Mouse (Mus musculus): Measurements from ENCODE around the gene Pik3r5. TPM values are rescaled to one million over a fixed set of nuclear protein-coding genes. Genes with fewer than 3 reads are reported as not detected.

Pik3r5 gene
- polyA plus RNA-seq, 1 experiment from 2014 or later: 0.21 TPM

DNA sequence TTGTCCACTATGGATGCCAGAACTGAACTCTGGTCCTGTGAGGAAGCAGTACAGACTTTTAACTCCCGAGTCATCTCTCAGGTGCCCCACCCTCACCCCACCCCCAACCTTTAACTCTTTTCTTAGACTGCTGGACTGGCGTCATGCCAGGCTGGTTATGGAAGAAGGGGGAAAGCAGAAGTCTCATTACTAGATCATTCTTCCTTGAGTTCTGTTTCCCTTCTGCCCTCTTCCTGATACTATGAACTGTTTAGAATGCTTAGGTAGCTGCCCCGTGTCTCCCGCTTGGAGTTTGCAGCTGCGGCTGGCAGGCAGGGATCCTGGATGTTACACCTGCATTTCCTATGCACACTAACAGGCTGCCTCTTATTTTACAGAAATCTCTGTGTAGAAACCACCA, 87.9 kb downstream of the Pik3r5 start:
- TF ChIP-seq CTCF (IDR thresholded peaks at IDR 0.05; ENCODE audit: low read depth): no peak
- no peak overlapping the region for H3K4me2 ChIP-seq (ENCODE audit: low read length)
- DNase-seq (ENCODE audit: low spot score) (no peak), ATAC-seq (replicated peaks; ENCODE audit: low FRiP score, low read depth) (no peak)
- H3K27me3 ChIP-seq (ENCODE audit: insufficient read depth, low read length): no peaks in the 10 kb centered on the region
- no peaks in the 10 kb centered on the region for H3K9me3 ChIP-seq (replicated peaks; ENCODE audit: low read length)
- no peak overlapping the region for H3K4me3 ChIP-seq (replicated peaks; ENCODE audit: low read depth, low read length)
- no peak overlapping the region for H3K9ac ChIP-seq (ENCODE audit: low read depth, low read length)
- H3K27ac ChIP-seq: no peak overlapping the region
- no peaks in the 10 kb centered on the region for H3K36me3 ChIP-seq (ENCODE audit: insufficient read depth, low read length)
- 90% methylated on average over 5 of the region's 5 CpGs for WGBS
- no peaks in the 10 kb centered on the region for H3K4me1 ChIP-seq (replicated peaks; ENCODE audit: insufficient read depth, low read length)

DNA sequence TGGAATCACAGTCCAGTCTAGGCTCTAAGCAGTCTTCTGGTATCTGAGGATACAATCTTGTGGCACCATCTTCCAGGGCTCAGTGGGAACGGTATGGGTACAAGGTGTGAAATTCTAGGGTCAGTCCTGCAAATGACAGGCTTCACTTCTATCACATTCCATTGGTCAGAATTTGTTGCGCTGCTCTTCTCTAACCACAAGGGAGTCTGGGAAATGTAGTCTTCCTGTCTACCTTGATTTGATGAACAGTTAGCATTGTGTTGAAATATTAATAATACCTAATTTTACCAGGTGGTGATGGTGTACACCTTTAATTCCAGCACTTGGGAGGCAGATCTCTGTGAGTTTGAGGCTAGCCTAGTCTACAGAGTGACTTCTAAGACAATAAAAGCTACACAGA, 88.5 kb downstream of the Pik3r5 start:
- TF ChIP-seq CTCF (IDR thresholded peaks at IDR 0.05; ENCODE audit: low read depth): no peak
- no peak for DNase-seq (ENCODE audit: low spot score)
- no peak overlapping the region for H3K27ac ChIP-seq
- 78% methylated on average over 2 of the region's 2 CpGs for WGBS
- no peaks in the 10 kb centered on the region for H3K36me3 ChIP-seq (ENCODE audit: insufficient read depth, low read length)
- no peak for ATAC-seq (replicated peaks; ENCODE audit: low FRiP score, low read depth)
- H3K9ac ChIP-seq (ENCODE audit: low read depth, low read length): no peak overlapping the region
- H3K4me2 ChIP-seq (ENCODE audit: low read length): no peak overlapping the region
- H3K9me3 ChIP-seq (replicated peaks; ENCODE audit: low read length): no peaks in the 10 kb centered on the region
- no peaks in the 10 kb centered on the region for H3K27me3 ChIP-seq (ENCODE audit: insufficient read depth, low read length)
- no peak overlapping the region for H3K4me3 ChIP-seq (replicated peaks; ENCODE audit: low read depth, low read length)
- no peaks in the 10 kb centered on the region for H3K4me1 ChIP-seq (replicated peaks; ENCODE audit: insufficient read depth, low read length)

DNA sequence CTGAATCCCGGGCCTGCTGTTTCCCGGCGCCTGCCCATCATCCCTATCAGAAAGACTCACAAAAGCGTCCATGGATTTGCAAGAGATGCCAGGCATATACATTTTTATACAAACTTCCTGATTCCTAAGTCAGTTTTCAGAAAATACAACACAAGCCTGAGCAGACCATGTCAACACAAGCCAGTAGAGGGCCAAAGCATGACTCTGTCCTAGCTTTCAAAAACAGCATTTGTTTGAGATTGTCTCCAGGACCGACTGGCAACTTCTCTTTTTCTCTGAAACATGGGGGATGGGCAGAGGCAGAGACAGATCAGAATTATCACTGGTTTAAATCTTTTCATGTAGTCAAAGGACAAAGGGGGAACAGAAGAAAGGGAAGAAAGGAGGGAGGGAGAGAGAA, 89.4 kb downstream of the Pik3r5 start:
- 84% methylated on average over 5 of the region's 5 CpGs for WGBS
- Histone ChIP-seq H3K9ac (ENCODE audit: low read depth, low read length) (no peak overlapping the region), H3K27ac (no peak overlapping the region), H3K4me1 (replicated peaks; ENCODE audit: insufficient read depth, low read length) (no peaks in the 10 kb centered on the region), H3K4me3 (replicated peaks; ENCODE audit: low read depth, low read length) (no peak overlapping the region), H3K4me2 (ENCODE audit: low read length) (no peak overlapping the region), H3K9me3 (replicated peaks; ENCODE audit: low read length) (no peaks in the 10 kb centered on the region), H3K36me3 (ENCODE audit: insufficient read depth, low read length) (no peaks in the 10 kb centered on the region), H3K27me3 (ENCODE audit: insufficient read depth, low read length) (no peaks in the 10 kb centered on the region)
- DNase-seq (ENCODE audit: low spot score) (no peak), ATAC-seq (replicated peaks; ENCODE audit: low FRiP score, low read depth) (no peak)
- no peak; the same call in 1 of the 2 replicates for TF ChIP-seq CTCF (IDR thresholded peaks at IDR 0.05; ENCODE audit: low read depth)

DNA sequence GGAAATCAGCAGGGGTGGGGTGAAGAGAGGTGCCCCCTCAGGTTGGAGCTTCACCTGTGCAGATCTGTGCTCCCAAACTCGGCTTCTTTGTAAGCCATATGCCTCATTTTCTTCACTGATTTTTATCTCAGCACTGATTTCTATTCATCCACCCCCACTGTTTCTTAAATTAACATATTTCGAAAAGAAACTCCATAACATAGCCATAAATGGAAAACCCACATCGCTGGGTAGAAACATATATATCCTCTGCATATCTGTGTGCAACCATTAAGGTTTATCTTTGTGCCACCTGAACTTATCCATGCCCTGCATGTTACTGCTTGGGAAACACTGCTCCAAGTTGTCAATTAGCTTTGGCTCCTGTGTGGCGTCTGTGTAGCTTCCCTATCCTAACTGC, 94.5 kb downstream of the Pik3r5 start:
- Histone ChIP-seq H3K36me3 (ENCODE audit: insufficient read depth, low read length) (no peaks in the 10 kb centered on the region), H3K9ac (ENCODE audit: low read depth, low read length) (no peak overlapping the region), H3K4me1 (replicated peaks; ENCODE audit: insufficient read depth, low read length) (no peaks in the 10 kb centered on the region), H3K9me3 (replicated peaks; ENCODE audit: low read length) (no peaks in the 10 kb centered on the region), H3K4me3 (replicated peaks; ENCODE audit: low read depth, low read length) (no peak overlapping the region), H3K4me2 (ENCODE audit: low read length) (no peak overlapping the region), H3K27me3 (ENCODE audit: insufficient read depth, low read length) (no peaks in the 10 kb centered on the region), H3K27ac (no peak overlapping the region)
- no peak for DNase-seq (ENCODE audit: low spot score)
- WGBS: 76% methylated on average over 4 of the region's 4 CpGs
- no peak for TF ChIP-seq CTCF (IDR thresholded peaks at IDR 0.05; ENCODE audit: low read depth)
- no peak for ATAC-seq (replicated peaks; ENCODE audit: low FRiP score, low read depth)

DNA sequence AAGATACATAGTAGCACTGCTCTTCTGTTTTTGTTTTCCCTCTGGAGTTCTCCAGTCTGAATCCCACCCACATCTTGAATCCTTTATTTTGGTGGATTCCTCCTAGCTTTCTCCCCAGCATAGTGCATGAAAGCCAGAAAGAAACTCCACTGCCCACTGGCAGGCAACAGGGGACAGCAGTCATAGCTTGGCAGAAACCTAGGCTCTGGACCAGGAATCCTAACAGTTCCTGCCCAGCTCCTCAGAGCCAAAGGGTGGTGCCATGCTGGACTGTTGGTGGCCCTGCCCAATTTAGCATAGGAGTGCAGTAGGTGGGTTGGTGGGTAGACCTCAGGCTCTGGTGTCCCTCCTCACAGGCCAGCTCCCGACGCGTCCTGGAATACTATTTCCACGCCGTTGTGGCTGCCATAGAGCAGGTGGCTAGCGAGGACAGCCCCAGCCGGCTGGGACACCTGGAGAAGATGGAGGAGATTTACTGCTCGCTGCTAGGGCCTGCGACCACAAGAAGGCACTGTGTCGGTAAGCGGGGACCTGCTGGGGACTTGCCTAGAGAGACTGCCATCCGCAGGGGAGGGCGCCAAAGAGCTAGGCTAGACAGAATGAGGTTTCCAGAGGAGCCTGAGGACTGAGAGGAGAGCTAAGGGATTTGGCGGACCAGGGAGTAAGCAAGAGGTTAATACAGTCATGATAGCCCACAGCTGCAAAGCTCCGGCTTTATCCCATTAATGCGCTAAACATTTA, 99.3 kb downstream of the Pik3r5 start:
- peak; percentile 79 for DNase-seq (ENCODE audit: low spot score)
- Histone ChIP-seq H3K4me2 (ENCODE audit: low read length) (no peak overlapping the region), H3K9me3 (replicated peaks; ENCODE audit: low read length) (no peaks in the 10 kb centered on the region), H3K36me3 (ENCODE audit: insufficient read depth, low read length) (no peaks in the 10 kb centered on the region), H3K27me3 (ENCODE audit: insufficient read depth, low read length) (no peaks in the 10 kb centered on the region), H3K4me1 (replicated peaks; ENCODE audit: insufficient read depth, low read length) (no peaks in the 10 kb centered on the region), H3K27ac (no peak overlapping the region), H3K4me3 (replicated peaks; ENCODE audit: low read depth, low read length) (no peak overlapping the region), H3K9ac (ENCODE audit: low read depth, low read length) (no peak overlapping the region)
- WGBS: 21% methylated on average over 16 of the region's 16 CpGs
- TF ChIP-seq CTCF (IDR thresholded peaks at IDR 0.05; ENCODE audit: low read depth): peak; percentile 74
- no peak for ATAC-seq (replicated peaks; ENCODE audit: low FRiP score, low read depth)

DNA sequence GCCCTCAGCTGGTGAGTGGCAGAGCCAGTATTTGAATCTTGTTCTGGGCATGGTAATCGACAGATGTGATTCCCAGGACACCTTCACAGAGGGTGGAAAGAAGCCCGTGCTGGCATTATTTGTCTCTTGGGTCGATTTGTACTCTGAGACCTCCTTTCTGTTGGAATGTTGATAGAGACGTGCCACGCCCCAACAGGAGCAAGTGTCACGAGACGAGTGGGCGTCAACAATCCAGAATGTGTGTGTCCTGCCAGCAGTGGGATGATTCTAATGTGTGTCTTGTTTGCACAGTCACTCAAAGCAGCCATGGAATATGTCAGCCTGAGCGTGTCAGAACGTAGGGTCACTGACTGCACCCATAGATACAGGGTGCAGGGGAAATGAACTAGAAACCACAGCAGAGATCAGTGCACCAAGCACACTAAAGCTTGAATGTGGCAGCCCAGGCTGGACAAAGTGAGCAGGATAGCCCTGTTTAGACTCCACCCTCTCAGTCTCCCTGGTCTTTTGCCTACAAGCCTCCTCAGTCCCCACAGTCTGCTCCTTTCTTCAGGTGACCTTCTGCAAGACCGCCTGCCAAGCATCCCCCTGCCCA, 100.1 kb downstream of the Pik3r5 start:
- DNase-seq (ENCODE audit: low spot score) (no peak), ATAC-seq (replicated peaks; ENCODE audit: low FRiP score, low read depth) (no peak)
- H3K9me3 ChIP-seq (replicated peaks; ENCODE audit: low read length): no peaks in the 10 kb centered on the region
- no peaks in the 10 kb centered on the region for H3K27me3 ChIP-seq (ENCODE audit: insufficient read depth, low read length)
- no peak overlapping the region for H3K4me2 ChIP-seq (ENCODE audit: low read length)
- no peak overlapping the region for H3K27ac ChIP-seq
- no peaks in the 10 kb centered on the region for H3K36me3 ChIP-seq (ENCODE audit: insufficient read depth, low read length)
- 61% methylated on average over 11 of the region's 11 CpGs for WGBS
- no peak overlapping the region for H3K9ac ChIP-seq (ENCODE audit: low read depth, low read length)
- H3K4me3 ChIP-seq (replicated peaks; ENCODE audit: low read depth, low read length): no peak overlapping the region
- no peak for TF ChIP-seq CTCF (IDR thresholded peaks at IDR 0.05; ENCODE audit: low read depth)
- no peaks in the 10 kb centered on the region for H3K4me1 ChIP-seq (replicated peaks; ENCODE audit: insufficient read depth, low read length)

Measured in kidney, postnatal 0 days (tissue).